Mouse (Mus musculus): Measurements from ENCODE around the gene Nxt2. TPM values are rescaled to one million over a fixed set of nuclear protein-coding genes. Genes with fewer than 3 reads are reported as not detected.
A peak's percentile ranks its signal among the peaks of the same experiment; 100 is the strongest.

Nxt2 gene
- polyA plus RNA-seq (2015; fragmentation: Nextera tagmentation; extraction: Ambion mirVana) = 23.2 and 24.3 TPM in 2 replicates

- 86% methylated on average over 14 of the region's 14 CpGs for WGBS
- H3K27me3 ChIP-seq (replicated peaks; ENCODE audit: control insufficient read depth, insufficient read depth, low read length) = no peaks in the 10 kb centered on the region
- H3K9me3 ChIP-seq (ENCODE audit: control insufficient read depth, low read length) = no peaks in the 10 kb centered on the region
- H3K9ac ChIP-seq (ENCODE audit: low read depth, low read length) = no peak within 1 kb of the TSS
- H3K4me1 ChIP-seq (ENCODE audit: control insufficient read depth, insufficient read depth, low read length) = no peaks in the 10 kb centered on the region
- peak within 1 kb of the TSS; percentile 51 for H3K4me2 ChIP-seq (ENCODE audit: low read depth, low read length)
- H3K4me3 ChIP-seq (ENCODE audit: low read length) = peak within 1 kb of the TSS; percentile 58
- no peak within 1 kb of the TSS for H3K27ac ChIP-seq (ENCODE audit: low read length)
- ATAC-seq = no peak
- no peaks in the 10 kb centered on the region for H3K36me3 ChIP-seq (ENCODE audit: control insufficient read depth, insufficient read depth, low read length)
Observed at GRCm38 (mm10) chrX:142226542-142226941, at the start of gene Nxt2. TSS of gene Nxt2 (plus strand) at chrX:142226770.

- Histone ChIP-seq H3K27ac (ENCODE audit: low read length) (no peak overlapping the region), H3K4me1 (ENCODE audit: control insufficient read depth, insufficient read depth, low read length) (no peaks in the 10 kb centered on the region), H3K4me2 (ENCODE audit: low read depth, low read length) (no peak overlapping the region), H3K9me3 (ENCODE audit: control insufficient read depth, low read length) (no peaks in the 10 kb centered on the region), H3K27me3 (replicated peaks; ENCODE audit: control insufficient read depth, insufficient read depth, low read length) (0 out of 2 replicates have a peak, but pooled peaks cover 2% of the 10 kb centered on the region), H3K4me3 (ENCODE audit: low read length) (no peak overlapping the region), H3K36me3 (ENCODE audit: control insufficient read depth, insufficient read depth, low read length) (no peaks in the 10 kb centered on the region), H3K9ac (ENCODE audit: low read depth, low read length) (no peak overlapping the region)
- no peak for ATAC-seq
Observed at GRCm38 (mm10) chrX:142176981-142177380, 49.6 kb upstream of the Nxt2 start.

GRCm38 (mm10) chrX:142182026-142182425 lies 44.5 kb upstream of the Nxt2 start:
- H3K4me1 ChIP-seq (ENCODE audit: control insufficient read depth, insufficient read depth, low read length) = no peaks in the 10 kb centered on the region
- H3K36me3 ChIP-seq (ENCODE audit: control insufficient read depth, insufficient read depth, low read length) = no peaks in the 10 kb centered on the region
- no peak overlapping the region for H3K4me3 ChIP-seq (ENCODE audit: low read length)
- 50% methylated on average over 2 of the region's 2 CpGs for WGBS
- no peak overlapping the region for H3K27ac ChIP-seq (ENCODE audit: low read length)
- H3K27me3 ChIP-seq (replicated peaks; ENCODE audit: control insufficient read depth, insufficient read depth, low read length) = 0 out of 2 replicates have a peak, but pooled peaks cover 2% of the 10 kb centered on the region
- no peak overlapping the region for H3K4me2 ChIP-seq (ENCODE audit: low read depth, low read length)
- H3K9ac ChIP-seq (ENCODE audit: low read depth, low read length) = no peak overlapping the region
- ATAC-seq = no peak
- H3K9me3 ChIP-seq (ENCODE audit: control insufficient read depth, low read length) = no peaks in the 10 kb centered on the region

- 31% methylated on average over 22 of the region's 22 CpGs for WGBS
- no peak overlapping the region for H3K27ac ChIP-seq (ENCODE audit: low read length)
- H3K9me3 ChIP-seq (ENCODE audit: control insufficient read depth, low read length) = no peaks in the 10 kb centered on the region
- H3K9ac ChIP-seq (ENCODE audit: low read depth, low read length) = no peak overlapping the region
- 0 out of 2 replicates have a peak, but pooled peaks have one; percentile 18 for ATAC-seq
- no peak overlapping the region for H3K4me3 ChIP-seq (ENCODE audit: low read length)
- H3K36me3 ChIP-seq (ENCODE audit: control insufficient read depth, insufficient read depth, low read length) = no peaks in the 10 kb centered on the region
- H3K27me3 ChIP-seq (replicated peaks; ENCODE audit: control insufficient read depth, insufficient read depth, low read length) = no peaks in the 10 kb centered on the region
- H3K4me1 ChIP-seq (ENCODE audit: control insufficient read depth, insufficient read depth, low read length) = no peaks in the 10 kb centered on the region
- H3K4me2 ChIP-seq (ENCODE audit: low read depth, low read length) = no peak overlapping the region
Observed at GRCm38 (mm10) chrX:142189023-142189703, 37.4 kb upstream of the Nxt2 start.

GRCm38 (mm10) chrX:142190355-142190754 lies 36.2 kb upstream of the Nxt2 start:
- H3K4me3 ChIP-seq (ENCODE audit: low read length) = no peak overlapping the region
- ATAC-seq = no peak

GRCm38 (mm10) chrX:142194420-142194819 lies 32.1 kb upstream of the Nxt2 start:
- Histone ChIP-seq H3K36me3 (ENCODE audit: control insufficient read depth, insufficient read depth, low read length) (no peaks in the 10 kb centered on the region), H3K9ac (ENCODE audit: low read depth, low read length) (no peak overlapping the region), H3K4me2 (ENCODE audit: low read depth, low read length) (no peak overlapping the region), H3K27me3 (replicated peaks; ENCODE audit: control insufficient read depth, insufficient read depth, low read length) (no peaks in the 10 kb centered on the region), H3K4me1 (ENCODE audit: control insufficient read depth, insufficient read depth, low read length) (no peaks in the 10 kb centered on the region), H3K27ac (ENCODE audit: low read length) (no peak overlapping the region), H3K9me3 (ENCODE audit: control insufficient read depth, low read length) (no peaks in the 10 kb centered on the region), H3K4me3 (ENCODE audit: low read length) (no peak overlapping the region)
- 72% methylated on average over 6 of the region's 6 CpGs for WGBS
- no peak for ATAC-seq

More at GRCm38 (mm10) chrX:142190355-142190754, 36.2 kb upstream of the Nxt2 start:
- Histone ChIP-seq H3K4me2 (ENCODE audit: low read depth, low read length) (no peak overlapping the region), H3K27ac (ENCODE audit: low read length) (no peak overlapping the region), H3K9ac (ENCODE audit: low read depth, low read length) (no peak overlapping the region), H3K4me1 (ENCODE audit: control insufficient read depth, insufficient read depth, low read length) (no peaks in the 10 kb centered on the region), H3K9me3 (ENCODE audit: control insufficient read depth, low read length) (no peaks in the 10 kb centered on the region), H3K36me3 (ENCODE audit: control insufficient read depth, insufficient read depth, low read length) (no peaks in the 10 kb centered on the region), H3K27me3 (replicated peaks; ENCODE audit: control insufficient read depth, insufficient read depth, low read length) (no peaks in the 10 kb centered on the region)
- WGBS = 65% methylated on average over 2 of the region's 2 CpGs

DNA sequence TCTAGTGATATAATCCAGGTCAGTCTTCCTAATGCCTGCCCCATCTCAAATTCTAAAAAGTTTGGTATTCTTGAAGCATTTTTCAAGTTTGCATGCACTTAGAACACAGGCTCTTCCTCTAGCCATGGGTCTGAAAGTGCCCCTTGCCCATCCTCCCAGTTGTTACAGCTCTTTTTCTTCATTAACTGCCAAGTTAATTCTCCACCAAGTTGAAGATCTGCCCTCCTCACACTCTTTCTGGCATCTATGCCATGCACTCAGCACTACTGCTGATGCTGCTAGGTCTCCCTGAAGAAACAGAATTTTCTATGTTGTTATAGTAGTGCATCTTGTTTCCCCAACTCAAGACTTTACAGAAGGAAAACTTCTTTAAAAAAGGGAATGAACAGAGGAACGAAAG lies 31.0 kb upstream of the Nxt2 start:
- no peak for ATAC-seq
- H3K4me2 ChIP-seq (ENCODE audit: low read depth, low read length) = no peak overlapping the region
- no peak overlapping the region for H3K9ac ChIP-seq (ENCODE audit: low read depth, low read length)
- no peaks in the 10 kb centered on the region for H3K27me3 ChIP-seq (replicated peaks; ENCODE audit: control insufficient read depth, insufficient read depth, low read length)
- no peaks in the 10 kb centered on the region for H3K36me3 ChIP-seq (ENCODE audit: control insufficient read depth, insufficient read depth, low read length)
- no peak overlapping the region for H3K27ac ChIP-seq (ENCODE audit: low read length)
- no peaks in the 10 kb centered on the region for H3K9me3 ChIP-seq (ENCODE audit: control insufficient read depth, low read length)
- H3K4me3 ChIP-seq (ENCODE audit: low read length) = no peak overlapping the region
- WGBS = 76% methylated on average over 1 of the region's 1 CpGs
- H3K4me1 ChIP-seq (ENCODE audit: control insufficient read depth, insufficient read depth, low read length) = no peaks in the 10 kb centered on the region

DNA sequence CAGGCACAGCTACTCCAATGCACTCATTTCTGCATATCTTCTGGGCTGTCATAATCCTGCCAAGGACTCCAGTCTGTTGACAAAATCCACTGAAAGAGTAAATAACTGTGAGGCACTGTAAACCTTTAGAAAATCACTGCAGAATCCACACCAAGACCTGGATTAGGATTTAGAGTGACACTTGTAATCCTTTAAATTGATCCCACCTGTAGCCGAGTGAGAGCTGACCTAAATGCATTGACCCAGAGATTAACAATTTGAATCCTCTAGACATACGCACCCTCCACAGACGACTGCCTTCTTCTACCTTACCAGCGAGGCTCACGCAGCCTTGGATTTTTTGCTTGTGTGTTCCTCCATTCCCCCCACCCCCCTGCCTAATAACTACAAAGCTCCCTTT lies 29.7 kb upstream of the Nxt2 start, which contains the start of gene Gucy2f:
Gucy2f (minus strand) TSS at position 101 of the 400 bp plus-strand sequence.
- WGBS = 33% methylated on average over 5 of the region's 5 CpGs
- Histone ChIP-seq H3K4me3 (ENCODE audit: low read length) (no peak within 1 kb of the TSS), H3K9me3 (ENCODE audit: control insufficient read depth, low read length) (no peaks in the 10 kb centered on the region), H3K27ac (ENCODE audit: low read length) (no peak within 1 kb of the TSS), H3K9ac (ENCODE audit: low read depth, low read length) (no peak within 1 kb of the TSS), H3K36me3 (ENCODE audit: control insufficient read depth, insufficient read depth, low read length) (no peaks in the 10 kb centered on the region), H3K4me2 (ENCODE audit: low read depth, low read length) (no peak within 1 kb of the TSS), H3K27me3 (replicated peaks; ENCODE audit: control insufficient read depth, insufficient read depth, low read length) (no peaks in the 10 kb centered on the region), H3K4me1 (ENCODE audit: control insufficient read depth, insufficient read depth, low read length) (no peaks in the 10 kb centered on the region)
- no peak for ATAC-seq

GRCm38 (mm10) chrX:142200295-142200694 lies 26.3 kb upstream of the Nxt2 start:
- ATAC-seq = no peak

More at GRCm38 (mm10) chrX:142200295-142200694, 26.3 kb upstream of the Nxt2 start:
- Histone ChIP-seq H3K9me3 (ENCODE audit: control insufficient read depth, low read length) (no peaks in the 10 kb centered on the region), H3K27me3 (replicated peaks; ENCODE audit: control insufficient read depth, insufficient read depth, low read length) (no peaks in the 10 kb centered on the region), H3K9ac (ENCODE audit: low read depth, low read length) (no peak overlapping the region), H3K4me1 (ENCODE audit: control insufficient read depth, insufficient read depth, low read length) (no peaks in the 10 kb centered on the region), H3K4me2 (ENCODE audit: low read depth, low read length) (no peak overlapping the region), H3K27ac (ENCODE audit: low read length) (no peak overlapping the region), H3K4me3 (ENCODE audit: low read length) (no peak overlapping the region), H3K36me3 (ENCODE audit: control insufficient read depth, insufficient read depth, low read length) (no peaks in the 10 kb centered on the region)
- 13% methylated on average over 3 of the region's 3 CpGs for WGBS

Measured in intestine, embryonic 16.5 days (tissue).